Mouse (Mus musculus): ENCODE data around the gene Zfp950.
"Not testable (repeated sequence)": the region's sequence is repeated elsewhere in the genome, so short reads cannot be mapped to it uniquely, and the experiment has no call there.

Gene Zfp950

GRCm38 (mm10) chr19:61140342-61141206 lies at the start of gene Zfp950:
Zfp950 (minus strand) TSS chr19:61140840.
- DNase-seq (ENCODE audit: low spot score) = peak; percentile 87

GRCm38 (mm10) chr19:61183590-61183989 lies 43.0 kb upstream of the Zfp950 start, which contains the start of gene Gm6020:
Gm6020 (plus strand) TSS chr19:61183890.
- not testable (repeated sequence) for DNase-seq (ENCODE audit: low spot score)

GRCm38 (mm10) chr19:61175756-61176324 lies 35.2 kb upstream of the Zfp950 start, which contains the start of gene Gm7102:
Gm7102 (minus strand) TSS chr19:61176309.
- DNase-seq (ENCODE audit: low spot score) = peak; percentile 12

GRCm38 (mm10) chr19:61151701-61152420 lies 11.2 kb upstream of the Zfp950 start:
- DNase-seq (ENCODE audit: low spot score) = peak; percentile 17

GRCm38 (mm10) chr19:61151372-61151700 lies 10.7 kb upstream of the Zfp950 start:
- DNase-seq (ENCODE audit: low spot score) = no peak

- DNase-seq (ENCODE audit: low spot score) = no peak
Observed at GRCm38 (mm10) chr19:61141299-61141698, 659 bp upstream of the Zfp950 start.

GRCm38 (mm10) chr19:61138655-61139054 lies 2.0 kb downstream of the Zfp950 start:
- no peak for DNase-seq (ENCODE audit: low spot score)

- DNase-seq (ENCODE audit: low spot score) = no peak
Observed at GRCm38 (mm10) chr19:61131096-61131495, 9.5 kb downstream of the Zfp950 start.

GRCm38 (mm10) chr19:61110184-61110583 lies 30.5 kb downstream of the Zfp950 start:
- DNase-seq (ENCODE audit: low spot score) = no peak

- DNase-seq (ENCODE audit: low spot score) = no peak
Observed at GRCm38 (mm10) chr19:61097764-61098163, 42.9 kb downstream of the Zfp950 start.

GRCm38 (mm10) chr19:61096776-61097175 lies 43.9 kb downstream of the Zfp950 start:
- DNase-seq (ENCODE audit: low spot score) = no peak

GRCm38 (mm10) chr19:61090541-61090940 lies 50.1 kb downstream of the Zfp950 start:
- DNase-seq (ENCODE audit: low spot score) = no peak

GRCm38 (mm10) chr19:61089001-61089400 lies 51.6 kb downstream of the Zfp950 start:
- DNase-seq (ENCODE audit: low spot score) = no peak

GRCm38 (mm10) chr19:61087781-61088180 lies 52.9 kb downstream of the Zfp950 start:
- DNase-seq (ENCODE audit: low spot score) = no peak

- DNase-seq (ENCODE audit: low spot score) = no peak
Observed at GRCm38 (mm10) chr19:61085217-61085616, 55.4 kb downstream of the Zfp950 start.

GRCm38 (mm10) chr19:61084149-61084940 lies 56.3 kb downstream of the Zfp950 start:
- DNase-seq (ENCODE audit: low spot score) = peak; percentile 70

- DNase-seq (ENCODE audit: low spot score) = no peak
Observed at GRCm38 (mm10) chr19:61083006-61083405, 57.6 kb downstream of the Zfp950 start.

GRCm38 (mm10) chr19:61080251-61080749 lies 60.3 kb downstream of the Zfp950 start:
- no peak for DNase-seq (ENCODE audit: low spot score)

GRCm38 (mm10) chr19:61078622-61079021 lies 62.0 kb downstream of the Zfp950 start:
- DNase-seq (ENCODE audit: low spot score) = no peak

GRCm38 (mm10) chr19:61065011-61065410 lies 75.6 kb downstream of the Zfp950 start:
- DNase-seq (ENCODE audit: low spot score) = no peak

GRCm38 (mm10) chr19:61064386-61064785 lies 76.3 kb downstream of the Zfp950 start:
- DNase-seq (ENCODE audit: low spot score) = no peak

GRCm38 (mm10) chr19:61057581-61057980 lies 83.1 kb downstream of the Zfp950 start:
- peak; percentile 36 for DNase-seq (ENCODE audit: low spot score)
